Mouse (Mus musculus) mesoderm, embryonic 11.5 days (tissue): ENCODE data around the gene Ccdc157.

ENCODE experiments used
- DNase-seq: peaks from one replicate; pipeline ENCODE4 v3.0.0-alpha.2; 2012; ENCODE audit warnings: low read depth, low spot score

Ccdc157 gene

DNA sequence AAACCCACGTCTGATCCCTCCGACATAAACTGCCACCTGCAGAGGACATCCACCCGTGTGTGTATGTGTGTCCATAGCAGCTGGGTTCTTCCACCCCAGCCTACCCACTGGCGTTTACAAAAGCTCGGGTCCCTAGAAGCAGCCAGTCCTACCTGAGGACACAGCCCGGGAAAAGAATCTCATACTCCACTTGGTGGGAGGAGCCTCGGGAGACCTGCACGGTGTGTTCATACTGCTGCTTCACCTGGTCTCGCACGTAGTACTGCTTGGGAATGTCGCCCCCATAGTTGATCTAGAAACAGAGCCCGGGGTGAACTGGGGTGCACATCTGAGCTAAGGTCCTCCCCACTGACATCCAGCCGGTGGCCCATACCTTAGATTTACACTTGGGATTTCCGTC is 56.6 kb downstream of the Ccdc157 start:
- no peak for DNase-seq

GRCm38 (mm10) chr11:4101851-4102250 is 58.2 kb downstream of the Ccdc157 start:
- no peak for DNase-seq

GRCm38 (mm10) chr11:4099447-4099846 is 60.6 kb downstream of the Ccdc157 start:
- DNase-seq, result no peak

GRCm38 (mm10) chr11:4098816-4099215 is 61.3 kb downstream of the Ccdc157 start:
- no peak for DNase-seq

- no peak for DNase-seq
Measured at GRCm38 (mm10) chr11:4098120-4098519, 62.0 kb downstream of the Ccdc157 start.

DNA sequence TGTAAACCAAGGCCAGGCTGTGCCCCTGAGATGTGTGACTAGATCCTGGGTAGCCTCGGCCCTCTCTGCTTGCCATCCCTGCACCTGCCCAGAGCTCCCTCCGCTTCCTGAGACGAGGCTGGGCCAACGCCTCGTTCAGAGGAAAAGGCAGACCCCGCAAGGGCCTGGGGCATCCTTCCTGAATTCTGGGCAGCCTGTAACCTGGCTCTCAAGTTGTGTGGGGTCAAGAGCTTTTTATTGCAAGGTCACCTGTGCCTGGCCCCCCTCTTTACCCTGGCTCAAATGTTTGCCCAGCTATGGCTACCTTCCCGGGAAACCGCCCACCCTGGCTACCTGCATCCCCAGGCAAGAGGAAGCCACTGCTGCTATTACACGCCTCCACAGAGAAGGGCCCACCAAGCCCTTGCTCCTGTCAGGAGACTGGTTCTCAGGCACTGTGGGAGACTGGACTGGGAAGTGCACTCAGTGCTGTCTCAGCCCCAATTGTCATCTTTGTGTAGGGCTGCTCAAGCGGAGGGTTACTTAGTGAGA is 62.9 kb downstream of the Ccdc157 start:
- DNase-seq, result no peak

- DNase-seq, result peak; percentile 99
Measured at GRCm38 (mm10) chr11:4096054-4096984, 63.8 kb downstream of the Ccdc157 start.

- peak; percentile 52 for DNase-seq
Measured at GRCm38 (mm10) chr11:4095171-4096053, 64.7 kb downstream of the Ccdc157 start, which contains the start of gene Mtfp1. Mtfp1 (minus strand) TSS chr11:4095445.

DNA sequence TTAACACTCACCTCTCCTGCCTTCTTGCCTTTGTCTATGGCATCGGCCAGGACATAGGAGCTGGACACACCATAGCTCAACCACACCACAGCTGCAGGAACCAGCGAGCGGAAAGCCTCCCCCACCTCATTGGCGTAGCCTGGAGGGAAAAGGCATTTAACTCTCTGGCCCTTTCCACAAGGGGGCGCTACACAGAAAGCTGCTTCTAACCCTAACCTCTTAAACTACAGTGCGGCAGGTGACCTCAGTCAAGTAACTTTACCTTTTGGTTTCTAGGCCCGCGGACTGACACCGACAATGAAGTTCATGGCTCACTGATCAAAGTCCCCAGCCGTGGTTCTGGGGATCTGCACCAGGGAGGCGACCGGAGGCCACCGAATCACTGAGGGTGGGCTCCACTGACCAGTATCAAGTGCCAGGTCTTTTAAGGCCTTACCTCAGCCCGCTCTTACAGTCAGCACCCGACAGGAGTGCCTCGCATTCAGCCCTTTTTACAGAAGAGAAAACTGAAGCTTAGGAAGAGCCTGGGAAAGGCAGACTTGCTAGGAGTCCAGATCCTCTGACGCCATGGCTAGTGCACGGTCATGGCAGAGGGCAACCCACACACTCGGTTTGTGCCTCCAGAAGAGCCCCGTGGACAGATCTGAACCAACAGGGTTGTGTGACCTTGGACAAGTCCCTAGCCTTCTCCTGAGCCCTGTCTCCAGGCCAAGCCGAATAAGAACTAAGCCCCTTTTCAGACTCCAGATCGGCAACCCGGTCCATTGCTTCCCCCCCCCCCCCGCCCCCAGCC is 65.5 kb downstream of the Ccdc157 start:
- DNase-seq, result peak; percentile 74

DNA sequence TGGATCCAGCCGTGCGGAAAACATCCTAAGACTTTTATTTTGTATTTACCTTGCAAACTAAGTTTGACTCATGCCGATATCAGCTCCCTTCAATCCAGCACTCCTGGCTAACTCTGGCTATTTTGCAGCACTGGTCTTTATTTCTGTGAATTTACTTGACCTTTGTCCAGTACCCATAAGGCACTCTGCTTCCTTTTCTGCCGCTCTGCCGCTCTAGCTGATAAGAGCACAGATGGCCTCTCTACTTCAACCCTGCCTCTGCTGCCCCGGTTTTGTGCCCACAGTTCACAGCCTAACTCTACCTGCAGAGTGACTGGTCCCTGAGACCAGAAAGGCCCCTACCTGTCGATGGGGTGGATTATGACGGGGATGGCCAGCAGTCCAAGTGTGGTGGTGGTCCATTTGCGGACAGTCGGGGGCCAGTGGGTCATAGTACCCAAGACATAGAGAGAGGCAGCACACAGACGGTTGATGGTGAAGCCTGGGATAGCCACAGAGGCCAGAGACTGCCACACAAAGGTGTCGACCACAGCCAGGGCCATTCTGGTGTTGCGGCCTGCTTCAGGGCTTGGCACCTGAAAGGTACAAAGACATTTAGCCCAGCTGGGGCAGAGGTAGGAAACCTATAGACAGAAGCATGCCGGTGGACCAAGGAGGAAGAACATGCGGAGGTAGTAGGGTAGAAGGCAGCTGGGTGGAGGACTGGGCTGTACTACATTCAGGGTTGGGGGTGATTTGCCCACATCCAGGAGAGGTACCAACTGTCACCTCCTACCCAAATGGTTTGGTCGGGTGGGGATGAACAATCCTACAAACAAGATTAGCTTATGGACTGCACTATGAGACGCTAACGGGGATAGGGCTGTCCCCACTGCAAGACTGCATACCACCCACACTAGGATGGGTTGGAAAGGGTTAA is 66.4 kb downstream of the Ccdc157 start:
- DNase-seq, result no peak
